Mouse (Mus musculus): ENCODE data around the gene Map2k5. TPM values are rescaled to one million over a fixed set of nuclear protein-coding genes. Genes with fewer than 3 reads are reported as not detected.
A peak's percentile ranks its signal among the peaks of the same experiment; 100 is the strongest.

Map2k5 gene
- polyA plus RNA-seq, 1 experiment from 2014 or later, result 29.5 TPM

DNA sequence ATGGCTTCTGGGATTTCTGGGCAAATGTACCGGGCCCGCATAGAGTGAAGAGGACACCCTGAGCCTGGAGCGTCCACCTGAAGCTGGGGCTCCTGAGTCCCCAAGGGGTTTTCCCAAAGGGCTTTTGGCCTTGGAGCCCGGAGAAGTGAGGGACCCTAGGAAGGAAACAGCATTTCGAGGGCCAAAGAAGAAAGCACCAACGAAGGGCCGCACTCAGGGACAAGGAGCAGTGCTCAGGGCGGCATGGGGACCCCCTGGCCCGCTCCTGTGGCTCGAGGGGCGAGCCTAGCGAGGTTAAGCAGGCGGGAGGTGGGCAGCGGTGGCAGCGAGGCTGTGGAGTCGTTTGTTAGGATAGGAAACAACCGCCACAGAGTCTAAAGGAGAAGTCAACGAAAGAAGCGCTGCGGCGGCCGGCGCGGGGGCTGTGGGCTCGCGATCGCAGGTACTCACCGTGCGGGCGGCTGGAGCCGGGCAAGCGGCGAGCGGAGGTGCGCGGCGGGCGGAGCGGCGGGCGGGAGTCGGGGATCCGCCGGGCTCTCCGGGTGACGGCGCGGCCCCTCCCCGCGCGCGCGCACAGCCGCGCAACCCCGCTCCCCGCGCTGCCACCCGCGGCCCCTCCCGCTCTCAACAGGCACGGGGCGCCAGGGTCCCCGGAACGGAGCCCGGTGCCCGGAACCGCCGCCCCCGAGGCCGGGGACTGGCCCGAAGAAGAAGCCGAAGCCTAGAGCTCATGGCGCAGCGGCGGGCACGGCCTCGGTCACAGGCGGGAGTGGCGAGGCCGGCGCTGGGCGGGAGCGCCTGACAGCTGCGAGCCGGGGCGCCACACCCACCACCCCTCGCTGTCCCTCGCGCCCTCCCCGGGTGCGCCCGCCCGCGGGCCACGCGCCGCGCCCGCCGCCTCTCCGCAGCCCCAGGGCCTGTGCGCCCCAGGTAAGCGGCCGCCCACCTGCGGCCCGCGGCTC is 229.0 kb downstream of the Map2k5 start, which contains the start of gene Skor1:
Skor1 (minus strand) TSS at position 552 of the 962 bp plus-strand sequence.
- WGBS, result under 1% methylated on average over 64 of the region's 108 CpGs
- Histone ChIP-seq H3K27me3 (ENCODE audit: insufficient read depth, low read length) (peaks cover 97% of the 10 kb centered on the region), H3K27ac (no peak within 1 kb of the TSS), H3K36me3 (ENCODE audit: insufficient read depth, low read length) (no peaks in the 10 kb centered on the region), H3K9ac (ENCODE audit: low read depth, low read length) (no peak within 1 kb of the TSS), H3K9me3 (replicated peaks; ENCODE audit: low read length) (0 out of 2 replicates have a peak, but pooled peaks cover 3% of the 10 kb centered on the region), H3K4me1 (replicated peaks; ENCODE audit: insufficient read depth, low read length) (peaks cover 33% of the 10 kb centered on the region), H3K4me3 (replicated peaks; ENCODE audit: low read depth, low read length) (peak within 1 kb of the TSS; percentile 40), H3K4me2 (ENCODE audit: low read length) (peak within 1 kb of the TSS; percentile 68)
- no peak for ATAC-seq (replicated peaks; ENCODE audit: low FRiP score, low read depth)
- no peak for DNase-seq (ENCODE audit: low spot score)
- TF ChIP-seq CTCF (IDR thresholded peaks at IDR 0.05; ENCODE audit: low read depth), result no peak

- Histone ChIP-seq H3K27ac (no peak overlapping the region), H3K9me3 (replicated peaks; ENCODE audit: low read length) (no peaks in the 10 kb centered on the region), H3K36me3 (ENCODE audit: insufficient read depth, low read length) (no peaks in the 10 kb centered on the region), H3K4me2 (ENCODE audit: low read length) (no peak overlapping the region), H3K4me3 (replicated peaks; ENCODE audit: low read depth, low read length) (no peak overlapping the region), H3K4me1 (replicated peaks; ENCODE audit: insufficient read depth, low read length) (peaks cover 34% of the 10 kb centered on the region), H3K9ac (ENCODE audit: low read depth, low read length) (no peak overlapping the region), H3K27me3 (ENCODE audit: insufficient read depth, low read length) (peaks cover 99% of the 10 kb centered on the region)
- no peak for TF ChIP-seq CTCF (IDR thresholded peaks at IDR 0.05; ENCODE audit: low read depth)
- ATAC-seq (replicated peaks; ENCODE audit: low FRiP score, low read depth) (no peak), DNase-seq (ENCODE audit: low spot score) (no peak)
- 1% methylated on average over 14 of the region's 14 CpGs for WGBS
Observed at GRCm38 (mm10) chr9:63147786-63148409, 229.8 kb downstream of the Map2k5 start.

DNA sequence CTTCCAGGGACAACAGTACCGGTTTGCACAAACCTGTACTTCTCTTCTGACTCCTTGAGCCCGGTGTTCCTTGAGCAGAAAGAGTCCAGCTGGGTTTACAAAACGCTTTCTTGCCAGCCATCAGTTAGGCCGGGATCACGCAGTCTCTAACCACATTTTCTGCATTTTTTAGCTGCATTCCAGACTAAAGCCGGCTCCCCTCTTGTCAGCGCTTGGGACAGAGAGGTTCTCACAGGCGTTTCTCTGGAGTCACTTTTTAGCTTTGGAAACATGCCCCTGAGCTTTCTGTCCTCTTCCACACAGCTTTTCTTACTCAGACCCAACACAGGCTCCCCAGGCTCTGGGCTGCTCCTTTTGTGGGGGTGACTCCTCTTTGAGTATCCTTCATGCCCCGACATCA is 230.4 kb downstream of the Map2k5 start:
- Histone ChIP-seq H3K4me3 (replicated peaks; ENCODE audit: low read depth, low read length) (no peak overlapping the region), H3K4me1 (replicated peaks; ENCODE audit: insufficient read depth, low read length) (peaks cover 36% of the 10 kb centered on the region)
- WGBS, result 0% methylated on average over 9 of the region's 9 CpGs

GRCm38 (mm10) chr9:63146856-63147274 is 230.8 kb downstream of the Map2k5 start:
- Histone ChIP-seq H3K36me3 (ENCODE audit: insufficient read depth, low read length) (no peaks in the 10 kb centered on the region), H3K9ac (ENCODE audit: low read depth, low read length) (no peak overlapping the region), H3K4me3 (replicated peaks; ENCODE audit: low read depth, low read length) (peak overlapping the region; percentile 23; the same call in 1 of the 2 replicates), H3K4me2 (ENCODE audit: low read length) (peak overlapping the region; percentile 44; the same call in 1 of the 2 replicates), H3K27ac (no peak overlapping the region), H3K27me3 (ENCODE audit: insufficient read depth, low read length) (peaks cover 99% of the 10 kb centered on the region), H3K9me3 (replicated peaks; ENCODE audit: low read length) (no peaks in the 10 kb centered on the region), H3K4me1 (replicated peaks; ENCODE audit: insufficient read depth, low read length) (peaks cover 37% of the 10 kb centered on the region)
- no peak for TF ChIP-seq CTCF (IDR thresholded peaks at IDR 0.05; ENCODE audit: low read depth)
- under 1% methylated on average over 19 of the region's 20 CpGs for WGBS
- ATAC-seq (replicated peaks; ENCODE audit: low FRiP score, low read depth), result no peak
- no peak for DNase-seq (ENCODE audit: low spot score)

More for the DNA sequence above, 230.4 kb downstream of the Map2k5 start:
- no peak for ATAC-seq (replicated peaks; ENCODE audit: low FRiP score, low read depth)
- Histone ChIP-seq H3K36me3 (ENCODE audit: insufficient read depth, low read length) (no peaks in the 10 kb centered on the region), H3K9me3 (replicated peaks; ENCODE audit: low read length) (no peaks in the 10 kb centered on the region), H3K9ac (ENCODE audit: low read depth, low read length) (no peak overlapping the region), H3K27ac (no peak overlapping the region), H3K4me2 (ENCODE audit: low read length) (no peak overlapping the region), H3K27me3 (ENCODE audit: insufficient read depth, low read length) (peaks cover 99% of the 10 kb centered on the region)
- DNase-seq (ENCODE audit: low spot score), result peak; percentile 42
- no peak for TF ChIP-seq CTCF (IDR thresholded peaks at IDR 0.05; ENCODE audit: low read depth)

GRCm38 (mm10) chr9:63146126-63146855 is 231.4 kb downstream of the Map2k5 start:
- DNase-seq (ENCODE audit: low spot score) (no peak), ATAC-seq (replicated peaks; ENCODE audit: low FRiP score, low read depth) (no peak)
- H3K4me1 ChIP-seq (replicated peaks; ENCODE audit: insufficient read depth, low read length), result peaks cover 37% of the 10 kb centered on the region
- WGBS, result 1% methylated on average over 46 of the region's 46 CpGs
- peak overlapping the region; percentile 44 for H3K4me2 ChIP-seq (ENCODE audit: low read length)
- no peak overlapping the region for H3K9ac ChIP-seq (ENCODE audit: low read depth, low read length)
- H3K4me3 ChIP-seq (replicated peaks; ENCODE audit: low read depth, low read length), result peak overlapping the region; percentile 23; the same call in 1 of the 2 replicates
- no peaks in the 10 kb centered on the region for H3K36me3 ChIP-seq (ENCODE audit: insufficient read depth, low read length)
- H3K9me3 ChIP-seq (replicated peaks; ENCODE audit: low read length), result no peaks in the 10 kb centered on the region
- no peak for TF ChIP-seq CTCF (IDR thresholded peaks at IDR 0.05; ENCODE audit: low read depth)
- no peak overlapping the region for H3K27ac ChIP-seq
- peaks cover 99% of the 10 kb centered on the region for H3K27me3 ChIP-seq (ENCODE audit: insufficient read depth, low read length)

All from kidney, postnatal 0 days (tissue).